Mouse (Mus musculus) neural tube, embryonic 12.5 days (tissue): Measurements from ENCODE around the gene Neurl1b. TPM values are rescaled to one million over a fixed set of nuclear protein-coding genes. Genes with fewer than 3 reads are reported as not detected.
A peak's percentile ranks its signal among the peaks of the same experiment; 100 is the strongest.

Experiments used
- ATAC-seq: fragments of 200-750 bp; cut with Nextera tagmentation; 2 replicates; pipeline ENCODE4 v1.8.0; 2017; ENCODE audit warnings: low read depth, mild to moderate bottlenecking, moderate TSS enrichment, moderate library complexity; ENCODE audit not compliant: low FRiP score
- H3K27ac ChIP-seq: fragments of 300-500 bp; sonication (generic); 2 replicates; pipeline ENCODE4 v1.5.1; 2016
- H3K27me3 ChIP-seq: fragments of 300-500 bp; sonication (generic); replicated peaks from 2 replicates; pipeline ENCODE4 v1.6.1; 2016; ENCODE audit warnings: mild to moderate bottlenecking
- H3K36me3 ChIP-seq: fragments of 300-500 bp; sonication (generic); 2 replicates; pipeline ENCODE4 v1.6.1; 2016; ENCODE audit warnings: mild to moderate bottlenecking
- H3K4me1 ChIP-seq: fragments of 300-500 bp; sonication (generic); 2 replicates; pipeline ENCODE4 v1.6.1; 2016
- H3K4me2 ChIP-seq: fragments of 300-500 bp; sonication (generic); replicated peaks from 2 replicates; pipeline ENCODE4 v1.6.1; 2016; ENCODE audit warnings: mild to moderate bottlenecking
- H3K4me3 ChIP-seq: fragments of 300-500 bp; sonication (generic); 2 replicates; pipeline ENCODE4 v1.5.1; 2016
- H3K9ac ChIP-seq: fragments of 300-500 bp; sonication (generic); 2 replicates; pipeline ENCODE4 v1.6.1; 2016; ENCODE audit warnings: mild to moderate bottlenecking
- H3K9me3 ChIP-seq: fragments of 300-500 bp; sonication (generic); 2 replicates; pipeline ENCODE4 v1.6.1; 2016; ENCODE audit warnings: mild to moderate bottlenecking
- WGBS: fragments of 180-500 bp; shearing (Covaris S2); methylation state at CpG from one replicate; pipeline ENCODE4 v1.1.7; 2016; 5-methylcytosine and 5-hydroxymethylcytosine counted together
- polyA plus RNA-seq: library from polyadenylated mRNA; unstranded; fragments of >200 nt; fragmentation: Nextera tagmentation; extraction: Ambion mirVana; gene quantifications from 2 replicates; pipeline ENCODE4 v1.2.1, GENCODE M21; 2016

Gene Neurl1b
- polyA plus RNA-seq, 1 experiment from 2014 or later, result 0.58 TPM

- 86% methylated on average over 14 of the region's 14 CpGs for WGBS
- ATAC-seq, result no peak
- peaks cover 47% of the 10 kb centered on the region for H3K27me3 ChIP-seq
These were observed 22.6 kb downstream of the Neurl1b start for GRCm38 (mm10) chr17:26437089-26437815.

DNA sequence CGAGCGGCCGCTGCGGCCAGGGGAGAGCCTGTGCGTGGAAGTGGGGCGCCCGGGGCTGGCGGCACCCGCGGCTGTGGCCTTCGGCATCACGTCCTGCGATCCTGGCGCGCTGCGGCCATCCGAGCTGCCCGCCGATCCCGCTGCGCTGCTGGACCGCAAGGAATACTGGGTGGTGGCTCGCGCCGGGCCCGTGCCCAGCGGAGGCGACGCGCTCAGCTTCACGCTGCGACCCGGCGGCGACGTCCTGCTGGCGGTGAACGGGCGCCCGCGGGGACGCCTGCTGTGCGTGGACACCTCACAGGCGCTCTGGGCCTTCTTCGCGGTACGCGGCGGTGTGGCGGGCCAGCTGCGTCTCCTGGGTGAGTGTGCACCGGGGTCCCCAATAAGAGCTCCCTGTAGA is 24.4 kb downstream of the Neurl1b start:
- Histone ChIP-seq H3K4me2 (peak overlapping the region; percentile 67), H3K27ac (no peak overlapping the region), H3K4me3 (peak overlapping the region; percentile 36), H3K9me3 (no peaks in the 10 kb centered on the region), H3K9ac (peak overlapping the region; percentile 44; the same call in 1 of the 2 replicates), H3K36me3 (peaks cover 4% of the 10 kb centered on the region; the same call in 1 of the 2 replicates), H3K27me3 (peaks cover 47% of the 10 kb centered on the region), H3K4me1 (peaks cover 6% of the 10 kb centered on the region)
- no peak for ATAC-seq
- WGBS, result 9% methylated on average over 52 of the region's 52 CpGs

More at GRCm38 (mm10) chr17:26437089-26437815, 22.6 kb downstream of the Neurl1b start:
- H3K27ac ChIP-seq, result no peak overlapping the region
- H3K9ac ChIP-seq, result no peak overlapping the region
- H3K4me2 ChIP-seq, result no peak overlapping the region
- peaks cover 4% of the 10 kb centered on the region; the same call in 1 of the 2 replicates for H3K36me3 ChIP-seq
- no peak overlapping the region for H3K4me3 ChIP-seq
- no peaks in the 10 kb centered on the region for H3K9me3 ChIP-seq
- H3K4me1 ChIP-seq, result peaks cover 6% of the 10 kb centered on the region

DNA sequence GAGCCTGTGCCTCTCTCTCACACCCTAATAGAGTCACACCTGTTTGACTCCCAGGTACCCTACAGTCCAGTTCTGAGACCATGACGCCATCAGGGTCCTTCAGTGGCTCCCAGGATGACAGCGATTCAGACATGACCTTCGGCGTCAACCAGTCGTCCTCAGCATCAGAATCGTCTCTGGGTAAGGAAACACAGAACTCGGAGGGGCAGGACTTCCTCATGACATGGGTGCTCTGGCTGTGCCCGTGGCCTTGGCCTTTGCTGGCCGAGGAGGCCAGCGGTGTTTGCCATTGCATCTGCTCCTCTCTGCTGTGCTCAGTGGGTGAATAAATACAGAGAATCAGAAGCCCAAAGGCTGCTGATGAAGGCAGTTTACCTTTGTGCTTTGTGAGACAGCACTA is 26.4 kb downstream of the Neurl1b start:
- H3K9ac ChIP-seq, result no peak overlapping the region
- WGBS, result 92% methylated on average over 10 of the region's 10 CpGs
- H3K9me3 ChIP-seq, result no peaks in the 10 kb centered on the region
- peaks cover 6% of the 10 kb centered on the region for H3K4me1 ChIP-seq
- peaks cover 4% of the 10 kb centered on the region; the same call in 1 of the 2 replicates for H3K36me3 ChIP-seq
- no peak overlapping the region for H3K27ac ChIP-seq
- H3K4me2 ChIP-seq, result no peak overlapping the region
- H3K4me3 ChIP-seq, result no peak overlapping the region
- ATAC-seq, result no peak
- peaks cover 47% of the 10 kb centered on the region for H3K27me3 ChIP-seq

- Histone ChIP-seq H3K4me1 (peaks cover 6% of the 10 kb centered on the region), H3K36me3 (peaks cover 4% of the 10 kb centered on the region; the same call in 1 of the 2 replicates), H3K4me3 (no peak overlapping the region), H3K9me3 (no peaks in the 10 kb centered on the region), H3K27ac (no peak overlapping the region), H3K9ac (no peak overlapping the region), H3K4me2 (no peak overlapping the region), H3K27me3 (peaks cover 38% of the 10 kb centered on the region)
- 86% methylated on average over 6 of the region's 6 CpGs for WGBS
- no peak for ATAC-seq
These were observed 27.6 kb downstream of the Neurl1b start for GRCm38 (mm10) chr17:26442197-26442596.

DNA sequence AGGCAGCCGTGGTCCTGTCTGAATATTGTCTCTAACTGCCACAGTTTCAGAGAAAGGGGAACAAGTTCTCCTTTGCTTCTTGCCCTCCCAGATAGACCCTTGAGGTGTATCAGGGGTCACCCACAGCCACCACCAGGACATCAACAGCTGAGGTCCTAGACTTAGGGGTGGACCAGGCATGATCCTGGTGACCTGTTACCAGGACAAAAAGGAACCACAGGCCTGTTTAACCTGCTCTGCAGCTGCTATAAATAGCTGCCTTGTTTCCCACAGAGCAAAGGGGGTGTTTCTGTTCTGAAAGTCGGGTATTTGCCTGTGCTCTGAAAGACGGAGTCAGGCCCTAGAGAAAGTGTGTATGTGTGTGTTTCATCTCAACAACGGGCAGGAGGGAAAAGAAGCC is 29.2 kb downstream of the Neurl1b start:
- Histone ChIP-seq H3K27me3 (peaks cover 21% of the 10 kb centered on the region), H3K9me3 (no peaks in the 10 kb centered on the region), H3K4me1 (peaks cover 3% of the 10 kb centered on the region), H3K36me3 (peaks cover 4% of the 10 kb centered on the region; the same call in 1 of the 2 replicates), H3K9ac (no peak overlapping the region), H3K4me3 (no peak overlapping the region), H3K4me2 (no peak overlapping the region), H3K27ac (no peak overlapping the region)
- 69% methylated on average over 4 of the region's 4 CpGs for WGBS
- ATAC-seq, result no peak

- 70% methylated on average over 3 of the region's 3 CpGs for WGBS
These were observed 34.8 kb downstream of the Neurl1b start for GRCm38 (mm10) chr17:26449472-26449871.

DNA sequence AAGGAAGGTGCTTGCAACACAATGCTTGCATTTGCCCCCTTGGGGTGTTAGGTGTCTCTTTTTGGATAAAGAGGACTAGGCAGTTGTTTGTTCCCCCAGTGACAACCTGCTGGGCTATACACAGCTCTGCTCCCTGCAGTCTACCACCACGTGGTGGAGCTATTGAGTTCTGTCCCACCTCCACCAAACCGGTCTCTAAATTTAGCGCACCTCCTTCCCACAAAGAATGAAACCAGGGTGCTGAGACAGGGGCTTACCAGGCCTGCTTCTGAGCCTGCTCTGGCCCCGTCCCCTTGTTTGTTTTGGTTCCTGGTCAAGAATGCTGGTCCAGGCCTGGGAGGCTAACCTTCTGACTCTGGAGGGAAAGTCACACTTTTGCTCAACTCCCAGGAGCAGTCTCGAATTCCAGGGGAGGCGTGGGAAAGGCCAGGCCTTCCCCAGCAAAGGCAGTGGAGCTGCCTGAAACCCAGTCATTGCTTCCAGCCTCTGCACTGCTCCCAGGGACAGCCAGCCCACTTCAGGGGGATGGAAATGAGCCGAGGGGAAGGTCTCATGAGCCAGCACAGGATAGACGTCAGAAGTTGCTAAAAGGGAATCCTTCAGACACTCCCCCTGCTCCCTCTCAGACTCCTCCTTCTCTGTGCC is 37.1 kb downstream of the Neurl1b start:
- Histone ChIP-seq H3K9ac (no peak overlapping the region), H3K36me3 (no peaks in the 10 kb centered on the region), H3K4me3 (no peak overlapping the region), H3K27me3 (0 out of 2 replicates have a peak, but pooled peaks cover 3% of the 10 kb centered on the region), H3K9me3 (no peaks in the 10 kb centered on the region), H3K4me2 (no peak overlapping the region), H3K4me1 (no peaks in the 10 kb centered on the region), H3K27ac (no peak overlapping the region)
- 35% methylated on average over 8 of the region's 8 CpGs for WGBS
- no peak for ATAC-seq

More at GRCm38 (mm10) chr17:26449472-26449871, 34.8 kb downstream of the Neurl1b start:
- H3K4me3 ChIP-seq, result no peak overlapping the region
- 0 out of 2 replicates have a peak, but pooled peaks cover 3% of the 10 kb centered on the region for H3K27me3 ChIP-seq
- no peaks in the 10 kb centered on the region for H3K9me3 ChIP-seq
- H3K4me1 ChIP-seq, result no peaks in the 10 kb centered on the region
- no peak overlapping the region for H3K4me2 ChIP-seq
- no peak for ATAC-seq
- H3K27ac ChIP-seq, result no peak overlapping the region
- no peak overlapping the region for H3K9ac ChIP-seq
- H3K36me3 ChIP-seq, result no peaks in the 10 kb centered on the region

- WGBS, result 58% methylated on average over 5 of the region's 5 CpGs
- H3K36me3 ChIP-seq, result no peaks in the 10 kb centered on the region
- no peaks in the 10 kb centered on the region for H3K4me1 ChIP-seq
- no peaks in the 10 kb centered on the region for H3K9me3 ChIP-seq
- H3K9ac ChIP-seq, result no peak overlapping the region
- no peak overlapping the region for H3K27ac ChIP-seq
- 0 out of 2 replicates have a peak, but pooled peaks cover 3% of the 10 kb centered on the region for H3K27me3 ChIP-seq
- no peak overlapping the region for H3K4me2 ChIP-seq
- ATAC-seq, result no peak
- H3K4me3 ChIP-seq, result no peak overlapping the region
These were observed 37.8 kb downstream of the Neurl1b start for GRCm38 (mm10) chr17:26452371-26452972.

DNA sequence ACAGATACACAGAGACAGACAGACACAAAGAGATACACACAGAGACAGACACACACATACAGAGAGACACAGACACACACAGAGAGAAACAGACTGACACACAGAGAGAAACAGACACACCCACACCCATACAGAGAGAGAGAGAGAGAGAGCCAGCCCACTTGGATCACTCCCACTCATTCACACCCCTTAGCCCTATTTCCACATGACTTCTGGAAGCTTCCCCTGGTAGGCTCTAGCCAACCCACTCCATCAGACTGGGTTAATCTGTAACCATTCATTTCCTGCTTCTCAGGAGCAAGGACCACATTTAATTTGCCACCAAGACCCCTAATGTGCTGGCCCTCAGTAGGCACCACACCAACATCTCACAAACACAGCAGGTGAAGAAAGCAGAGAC is 42.9 kb downstream of the Neurl1b start:
- no peak overlapping the region for H3K4me3 ChIP-seq
- H3K4me2 ChIP-seq, result no peak overlapping the region
- H3K9ac ChIP-seq, result no peak overlapping the region
- H3K9me3 ChIP-seq, result no peaks in the 10 kb centered on the region
- no peak overlapping the region for H3K27ac ChIP-seq
- no peaks in the 10 kb centered on the region for H3K27me3 ChIP-seq
- H3K36me3 ChIP-seq, result no peaks in the 10 kb centered on the region
- ATAC-seq, result no peak
- H3K4me1 ChIP-seq, result no peaks in the 10 kb centered on the region

DNA sequence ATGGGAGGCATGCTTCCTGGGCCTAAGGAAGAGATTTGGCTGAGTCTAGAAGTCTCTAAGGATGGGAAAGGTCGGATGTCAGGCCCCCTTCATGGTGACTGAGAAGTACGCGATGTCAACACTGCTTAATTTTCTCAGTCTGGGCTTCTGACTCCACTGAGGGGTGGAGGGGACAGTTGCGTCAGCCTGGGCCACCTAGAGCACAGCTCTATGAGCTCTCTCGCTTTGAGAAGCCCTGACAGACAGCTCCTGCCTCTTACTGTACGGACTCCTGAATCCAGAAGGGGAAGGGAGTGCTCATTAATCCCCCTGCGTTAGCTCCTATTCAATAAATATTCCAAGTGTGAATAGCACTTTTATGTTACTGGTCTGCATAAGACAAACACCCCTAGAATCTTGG is 43.4 kb downstream of the Neurl1b start:
- Histone ChIP-seq H3K27me3 (no peaks in the 10 kb centered on the region), H3K4me2 (no peak overlapping the region)
- WGBS, result 65% methylated on average over 7 of the region's 7 CpGs

GRCm38 (mm10) chr17:26462634-26463170 is 48.1 kb downstream of the Neurl1b start:
- H3K27ac ChIP-seq, result no peak overlapping the region
- H3K9me3 ChIP-seq, result no peaks in the 10 kb centered on the region
- no peak overlapping the region for H3K9ac ChIP-seq
- H3K27me3 ChIP-seq, result no peaks in the 10 kb centered on the region
- H3K4me1 ChIP-seq, result no peaks in the 10 kb centered on the region
- H3K4me2 ChIP-seq, result no peak overlapping the region
- 34% methylated on average over 12 of the region's 12 CpGs for WGBS
- no peak for ATAC-seq
- H3K4me3 ChIP-seq, result no peak overlapping the region
- H3K36me3 ChIP-seq, result no peaks in the 10 kb centered on the region

More for the DNA sequence above, 43.4 kb downstream of the Neurl1b start:
- ATAC-seq, result no peak
- Histone ChIP-seq H3K4me1 (no peaks in the 10 kb centered on the region), H3K9ac (no peak overlapping the region), H3K36me3 (no peaks in the 10 kb centered on the region), H3K9me3 (no peaks in the 10 kb centered on the region), H3K4me3 (no peak overlapping the region), H3K27ac (no peak overlapping the region)

DNA sequence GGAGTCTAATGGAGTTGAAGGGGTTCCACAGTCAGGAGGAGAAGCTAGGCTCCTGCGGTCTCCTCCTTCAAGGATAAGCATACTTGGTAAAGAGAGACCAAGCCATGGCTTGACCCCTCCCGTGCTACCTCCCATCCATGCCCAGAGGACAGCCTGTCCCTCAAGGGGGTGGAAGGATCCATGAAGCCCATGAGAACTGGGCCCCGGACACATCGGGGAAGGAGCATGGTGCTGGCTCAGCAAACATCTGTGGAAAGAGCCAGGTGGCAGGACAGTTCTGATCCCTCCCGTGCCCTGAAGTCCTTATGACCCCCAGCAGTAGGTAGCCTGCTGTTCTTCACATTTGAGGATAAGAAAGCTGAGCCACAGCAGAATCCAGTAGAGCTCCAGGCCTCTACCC is 48.8 kb downstream of the Neurl1b start:
- H3K9me3 ChIP-seq, result no peaks in the 10 kb centered on the region
- ATAC-seq, result no peak
- H3K4me3 ChIP-seq, result no peak overlapping the region
- no peak overlapping the region for H3K4me2 ChIP-seq
- H3K36me3 ChIP-seq, result no peaks in the 10 kb centered on the region
- no peak overlapping the region for H3K9ac ChIP-seq
- 83% methylated on average over 5 of the region's 5 CpGs for WGBS
- H3K4me1 ChIP-seq, result no peaks in the 10 kb centered on the region
- no peak overlapping the region for H3K27ac ChIP-seq
- H3K27me3 ChIP-seq, result no peaks in the 10 kb centered on the region
